Mouse (Mus musculus): ENCODE results near the gene Tmcc2. TPM values are rescaled to one million over a fixed set of nuclear protein-coding genes. Genes with fewer than 3 reads are reported as not detected.

Gene Tmcc2
- polyA plus RNA-seq, 1 experiment from 2014 or later, result 7.8 TPM

GRCm38 (mm10) chr1:132367692-132368506 is 23.2 kb downstream of the Tmcc2 start:
- H3K4me2 ChIP-seq (ENCODE audit: low read length), result no peak overlapping the region
- DNase-seq (ENCODE audit: low spot score), result peak; percentile 87
- H3K9ac ChIP-seq (ENCODE audit: low read length), result no peak overlapping the region

GRCm38 (mm10) chr1:132366937-132367336 is 24.1 kb downstream of the Tmcc2 start:
- Histone ChIP-seq H3K9ac (ENCODE audit: low read length) (no peak overlapping the region), H3K27me3 (replicated peaks; ENCODE audit: control insufficient read depth, insufficient read depth, low read length) (no peaks in the 10 kb centered on the region)
- no peak for DNase-seq (ENCODE audit: low spot score)

More at GRCm38 (mm10) chr1:132367692-132368506, 23.2 kb downstream of the Tmcc2 start:
- H3K27ac ChIP-seq (ENCODE audit: low read depth), result no peak overlapping the region
- WGBS, result 26% methylated on average over 7 of the region's 7 CpGs
- H3K27me3 ChIP-seq (replicated peaks; ENCODE audit: control insufficient read depth, insufficient read depth, low read length), result no peaks in the 10 kb centered on the region
- no peaks in the 10 kb centered on the region for H3K9me3 ChIP-seq (ENCODE audit: control insufficient read depth, low read length)
- H3K4me1 ChIP-seq (replicated peaks; ENCODE audit: control insufficient read depth, insufficient read depth, low read length), result peaks cover 8% of the 10 kb centered on the region; the same call in 1 of the 2 replicates
- peaks cover 5% of the 10 kb centered on the region; the same call in 1 of the 2 replicates for H3K36me3 ChIP-seq (ENCODE audit: control insufficient read depth, insufficient read depth, low read length)
- H3K4me3 ChIP-seq (ENCODE audit: low read depth, low read length), result no peak overlapping the region
- peak; percentile 84 for ATAC-seq (replicated peaks; ENCODE audit: low FRiP score, low TSS enrichment, low read depth)

GRCm38 (mm10) chr1:132366235-132366634 is 24.8 kb downstream of the Tmcc2 start:
- DNase-seq (ENCODE audit: low spot score) (no peak), ATAC-seq (replicated peaks; ENCODE audit: low FRiP score, low TSS enrichment, low read depth) (no peak)
- Histone ChIP-seq H3K9me3 (ENCODE audit: control insufficient read depth, low read length) (no peaks in the 10 kb centered on the region), H3K4me1 (replicated peaks; ENCODE audit: control insufficient read depth, insufficient read depth, low read length) (no peaks in the 10 kb centered on the region; the same call in 1 of the 2 replicates), H3K4me3 (ENCODE audit: low read depth, low read length) (no peak overlapping the region), H3K27me3 (replicated peaks; ENCODE audit: control insufficient read depth, insufficient read depth, low read length) (no peaks in the 10 kb centered on the region), H3K9ac (ENCODE audit: low read length) (no peak overlapping the region), H3K27ac (ENCODE audit: low read depth) (no peak overlapping the region), H3K4me2 (ENCODE audit: low read length) (no peak overlapping the region), H3K36me3 (ENCODE audit: control insufficient read depth, insufficient read depth, low read length) (no peaks in the 10 kb centered on the region; the same call in 1 of the 2 replicates)
- WGBS, result 79% methylated on average over 8 of the region's 8 CpGs

More at GRCm38 (mm10) chr1:132366937-132367336, 24.1 kb downstream of the Tmcc2 start:
- 74% methylated on average over 6 of the region's 6 CpGs for WGBS
- Histone ChIP-seq H3K4me1 (replicated peaks; ENCODE audit: control insufficient read depth, insufficient read depth, low read length) (peaks cover under 1% of the 10 kb centered on the region; the same call in 1 of the 2 replicates), H3K27ac (ENCODE audit: low read depth) (no peak overlapping the region), H3K4me2 (ENCODE audit: low read length) (no peak overlapping the region), H3K36me3 (ENCODE audit: control insufficient read depth, insufficient read depth, low read length) (no peaks in the 10 kb centered on the region; the same call in 1 of the 2 replicates), H3K9me3 (ENCODE audit: control insufficient read depth, low read length) (no peaks in the 10 kb centered on the region), H3K4me3 (ENCODE audit: low read depth, low read length) (no peak overlapping the region)
- ATAC-seq (replicated peaks; ENCODE audit: low FRiP score, low TSS enrichment, low read depth), result no peak

- no peak overlapping the region for H3K4me2 ChIP-seq (ENCODE audit: low read length)
Observed at GRCm38 (mm10) chr1:132365645-132366044, 25.4 kb downstream of the Tmcc2 start.

GRCm38 (mm10) chr1:132364896-132365557 is 26.1 kb downstream of the Tmcc2 start:
- Histone ChIP-seq H3K9me3 (ENCODE audit: control insufficient read depth, low read length) (no peaks in the 10 kb centered on the region), H3K4me1 (replicated peaks; ENCODE audit: control insufficient read depth, insufficient read depth, low read length) (no peaks in the 10 kb centered on the region; the same call in 1 of the 2 replicates), H3K9ac (ENCODE audit: low read length) (no peak overlapping the region), H3K36me3 (ENCODE audit: control insufficient read depth, insufficient read depth, low read length) (peaks cover 10% of the 10 kb centered on the region), H3K27ac (ENCODE audit: low read depth) (no peak overlapping the region), H3K4me2 (ENCODE audit: low read length) (no peak overlapping the region), H3K27me3 (replicated peaks; ENCODE audit: control insufficient read depth, insufficient read depth, low read length) (no peaks in the 10 kb centered on the region), H3K4me3 (ENCODE audit: low read depth, low read length) (no peak overlapping the region)
- ATAC-seq (replicated peaks; ENCODE audit: low FRiP score, low TSS enrichment, low read depth) (no peak), DNase-seq (ENCODE audit: low spot score) (no peak)
- 83% methylated on average over 7 of the region's 7 CpGs for WGBS

More at GRCm38 (mm10) chr1:132365645-132366044, 25.4 kb downstream of the Tmcc2 start:
- Histone ChIP-seq H3K4me1 (replicated peaks; ENCODE audit: control insufficient read depth, insufficient read depth, low read length) (no peaks in the 10 kb centered on the region; the same call in 1 of the 2 replicates), H3K9me3 (ENCODE audit: control insufficient read depth, low read length) (no peaks in the 10 kb centered on the region), H3K27me3 (replicated peaks; ENCODE audit: control insufficient read depth, insufficient read depth, low read length) (no peaks in the 10 kb centered on the region), H3K9ac (ENCODE audit: low read length) (no peak overlapping the region), H3K4me3 (ENCODE audit: low read depth, low read length) (no peak overlapping the region), H3K27ac (ENCODE audit: low read depth) (no peak overlapping the region), H3K36me3 (ENCODE audit: control insufficient read depth, insufficient read depth, low read length) (peaks cover 4% of the 10 kb centered on the region)
- DNase-seq (ENCODE audit: low spot score) (no peak), ATAC-seq (replicated peaks; ENCODE audit: low FRiP score, low TSS enrichment, low read depth) (no peak)
- 68% methylated on average over 4 of the region's 4 CpGs for WGBS

- H3K4me1 ChIP-seq (replicated peaks; ENCODE audit: control insufficient read depth, insufficient read depth, low read length), result no peaks in the 10 kb centered on the region; the same call in 1 of the 2 replicates
- H3K9me3 ChIP-seq (ENCODE audit: control insufficient read depth, low read length), result no peaks in the 10 kb centered on the region
- no peak overlapping the region for H3K27ac ChIP-seq (ENCODE audit: low read depth)
- H3K27me3 ChIP-seq (replicated peaks; ENCODE audit: control insufficient read depth, insufficient read depth, low read length), result no peaks in the 10 kb centered on the region
- peaks cover 17% of the 10 kb centered on the region for H3K36me3 ChIP-seq (ENCODE audit: control insufficient read depth, insufficient read depth, low read length)
- DNase-seq (ENCODE audit: low spot score) (no peak), ATAC-seq (replicated peaks; ENCODE audit: low FRiP score, low TSS enrichment, low read depth) (no peak)
- no peak overlapping the region for H3K4me2 ChIP-seq (ENCODE audit: low read length)
- no peak overlapping the region for H3K4me3 ChIP-seq (ENCODE audit: low read depth, low read length)
- WGBS, result 84% methylated on average over 3 of the region's 3 CpGs
- H3K9ac ChIP-seq (ENCODE audit: low read length), result no peak overlapping the region
Observed at GRCm38 (mm10) chr1:132364388-132364787, 26.7 kb downstream of the Tmcc2 start.

- Histone ChIP-seq H3K27me3 (replicated peaks; ENCODE audit: control insufficient read depth, insufficient read depth, low read length) (no peaks in the 10 kb centered on the region), H3K27ac (ENCODE audit: low read depth) (no peak overlapping the region), H3K9ac (ENCODE audit: low read length) (no peak overlapping the region), H3K4me3 (ENCODE audit: low read depth, low read length) (no peak overlapping the region), H3K4me1 (replicated peaks; ENCODE audit: control insufficient read depth, insufficient read depth, low read length) (no peaks in the 10 kb centered on the region), H3K36me3 (ENCODE audit: control insufficient read depth, insufficient read depth, low read length) (peaks cover 39% of the 10 kb centered on the region), H3K9me3 (ENCODE audit: control insufficient read depth, low read length) (no peaks in the 10 kb centered on the region), H3K4me2 (ENCODE audit: low read length) (no peak overlapping the region)
- 73% methylated on average over 6 of the region's 6 CpGs for WGBS
- DNase-seq (ENCODE audit: low spot score) (no peak), ATAC-seq (replicated peaks; ENCODE audit: low FRiP score, low TSS enrichment, low read depth) (no peak)
Observed at GRCm38 (mm10) chr1:132361959-132362358, 29.1 kb downstream of the Tmcc2 start.

GRCm38 (mm10) chr1:132356841-132357240 is 34.2 kb downstream of the Tmcc2 start:
- Histone ChIP-seq H3K9me3 (ENCODE audit: control insufficient read depth, low read length) (no peaks in the 10 kb centered on the region), H3K9ac (ENCODE audit: low read length) (no peak overlapping the region), H3K36me3 (ENCODE audit: control insufficient read depth, insufficient read depth, low read length) (peaks cover 40% of the 10 kb centered on the region), H3K4me2 (ENCODE audit: low read length) (no peak overlapping the region), H3K27ac (ENCODE audit: low read depth) (no peak overlapping the region), H3K27me3 (replicated peaks; ENCODE audit: control insufficient read depth, insufficient read depth, low read length) (no peaks in the 10 kb centered on the region), H3K4me1 (replicated peaks; ENCODE audit: control insufficient read depth, insufficient read depth, low read length) (no peaks in the 10 kb centered on the region), H3K4me3 (ENCODE audit: low read depth, low read length) (no peak overlapping the region)
- no peak for DNase-seq (ENCODE audit: low spot score)
- WGBS, result 63% methylated on average over 1 of the region's 1 CpGs
- no peak for ATAC-seq (replicated peaks; ENCODE audit: low FRiP score, low TSS enrichment, low read depth)

Data from intestine, embryonic 14.5 days (tissue).